Mouse (Mus musculus) kidney, adult 2 months (tissue): ENCODE measurements around the gene Lgr4. TPM values are rescaled to one million over a fixed set of nuclear protein-coding genes. Genes with fewer than 3 reads are reported as not detected.

ENCODE experiments used
- DNase-seq: peaks from one replicate; pipeline ENCODE4 v3.0.0; 2021
- H3K27ac ChIP-seq: fragments of 200-500 bp; 2 replicates; pipeline ENCODE4 v1.5.1; 2012; ENCODE audit warnings: low read depth, low read length, control low read depth, inconsistent platforms; ENCODE audit not compliant: insufficient read depth
- H3K27me3 ChIP-seq: fragments of 200-500 bp; replicated peaks from 2 replicates; pipeline ENCODE4 v1.6.1; 2012; ENCODE audit warnings: mild to moderate bottlenecking, moderate library complexity, low read length, inconsistent platforms; ENCODE audit not compliant: control insufficient read depth, insufficient read depth
- H3K36me3 ChIP-seq: fragments of 200-500 bp; 2 replicates; pipeline ENCODE4 v1.6.1; 2012; ENCODE audit warnings: mild to moderate bottlenecking, moderate library complexity, low read length, inconsistent platforms; ENCODE audit not compliant: control insufficient read depth, insufficient read depth
- H3K4me1 ChIP-seq: fragments of 200-500 bp; 2 replicates; pipeline ENCODE4 v1.6.1; 2011; ENCODE audit warnings: low read length; ENCODE audit not compliant: control insufficient read depth, insufficient read depth
- H3K4me3 ChIP-seq: fragments of 200-500 bp; 2 replicates; pipeline ENCODE4 v1.5.1; 2011; ENCODE audit warnings: mild to moderate bottlenecking, low read depth, low read length, control low read depth; ENCODE audit not compliant: insufficient read depth
- CTCF ChIP-seq: fragments of 200-500 bp; conservative IDR thresholded peaks from 2 replicates; pipeline ENCODE4 v1.5.1; 2011; ENCODE audit warnings: low read depth, mild to moderate bottlenecking, control low read depth, low read length, moderate library complexity, mixed read lengths; ENCODE audit not compliant: insufficient read depth, insufficient read length
- POLR2A ChIP-seq: fragments of 200-500 bp; IDR thresholded peaks from one replicate; pipeline ENCODE4 v1.6.1; 2011; ENCODE audit warnings: low read depth, low read length, control low read depth
- WGBS: fragments of 180-500 bp; shearing (Covaris S2); methylation state at CpG from one replicate; pipeline ENCODE4 v1.1.7; 2018; 5-methylcytosine and 5-hydroxymethylcytosine counted together
- polyA plus RNA-seq: library from polyadenylated mRNA; depleted of rRNA; stranded (reverse); fragments of >200 nt; gene quantifications from 2 replicates; pipeline ENCODE4 v1.2.3, GENCODE M21; 2012

Gene Lgr4
- polyA plus RNA-seq, 1 experiment: 106 TPM

DNA sequence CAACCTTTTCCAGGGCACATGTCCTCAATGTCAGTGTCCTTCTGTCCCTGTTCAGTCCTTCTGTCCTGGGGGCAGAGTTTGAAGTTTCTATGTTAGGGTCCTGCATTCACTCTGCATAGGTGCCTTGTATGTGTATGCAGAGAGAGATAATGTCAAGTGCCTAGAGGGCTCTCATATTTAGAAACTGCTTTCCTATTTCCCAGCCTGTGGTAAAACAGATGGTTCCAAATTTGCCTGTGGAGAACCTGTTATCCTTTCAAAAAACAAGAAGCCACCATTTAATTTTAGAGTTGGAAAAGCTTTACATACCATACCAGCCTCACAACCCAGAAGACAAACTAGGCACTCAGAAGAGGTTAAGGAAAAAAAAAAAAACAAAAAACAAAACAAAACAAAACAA, 32.1 kb downstream of the Lgr4 start:
- H3K27ac ChIP-seq: no peak overlapping the region
- H3K4me1 ChIP-seq: peaks cover 31% of the 10 kb centered on the region
- TF ChIP-seq POLR2A (no peak), CTCF (no peak)
- no peaks in the 10 kb centered on the region for H3K27me3 ChIP-seq
- DNase-seq: no peak
- no peak overlapping the region for H3K4me3 ChIP-seq
- no peaks in the 10 kb centered on the region; the same call in 1 of the 2 replicates for H3K36me3 ChIP-seq

DNA sequence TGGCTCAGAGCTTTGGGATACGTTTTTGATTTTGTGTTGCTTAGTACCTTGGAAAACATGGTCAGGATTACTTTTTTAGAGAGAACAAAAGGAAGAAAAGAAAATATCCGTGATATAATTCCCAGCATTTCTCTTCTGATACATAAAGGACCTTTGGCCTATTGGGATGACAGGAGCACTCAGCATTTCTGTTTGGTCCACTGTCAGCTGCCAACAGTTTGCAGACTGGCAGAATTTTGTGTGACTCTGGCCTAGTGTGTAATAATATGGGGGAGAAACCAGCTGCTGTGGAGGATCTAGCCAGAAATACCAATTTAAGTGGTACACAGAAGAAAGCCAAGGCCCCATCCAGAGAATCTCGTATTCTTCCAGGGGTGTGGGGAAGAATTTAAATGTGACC, 32.9 kb downstream of the Lgr4 start:
- Histone ChIP-seq H3K27ac (no peak overlapping the region), H3K4me3 (no peak overlapping the region), H3K4me1 (peaks cover 39% of the 10 kb centered on the region), H3K36me3 (no peaks in the 10 kb centered on the region; the same call in 1 of the 2 replicates), H3K27me3 (no peaks in the 10 kb centered on the region)
- no peak for DNase-seq
- WGBS: 64% methylated on average over 3 of the region's 3 CpGs
- no peak for TF ChIP-seq CTCF

DNA sequence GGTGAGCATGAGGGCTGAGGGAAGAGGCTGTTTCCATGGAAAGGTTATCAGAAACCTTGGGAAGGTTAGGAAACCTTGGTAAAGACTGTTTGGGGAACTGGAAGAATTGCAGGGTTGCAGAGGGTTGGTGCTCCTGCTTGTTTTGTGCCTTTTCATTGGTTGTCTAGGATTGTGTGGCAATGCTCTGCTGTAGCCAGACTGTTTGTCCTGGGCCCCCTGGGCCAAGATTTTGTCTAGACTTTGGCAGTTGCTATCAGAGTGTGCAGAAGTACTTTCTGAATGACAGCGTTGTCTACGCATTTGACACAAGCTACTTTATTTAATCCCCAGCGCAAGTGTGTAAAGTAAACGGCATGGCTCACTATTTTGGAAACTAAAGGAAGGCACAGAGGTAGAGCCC, 33.6 kb downstream of the Lgr4 start:
- 77% methylated on average over 4 of the region's 4 CpGs for WGBS

DNA sequence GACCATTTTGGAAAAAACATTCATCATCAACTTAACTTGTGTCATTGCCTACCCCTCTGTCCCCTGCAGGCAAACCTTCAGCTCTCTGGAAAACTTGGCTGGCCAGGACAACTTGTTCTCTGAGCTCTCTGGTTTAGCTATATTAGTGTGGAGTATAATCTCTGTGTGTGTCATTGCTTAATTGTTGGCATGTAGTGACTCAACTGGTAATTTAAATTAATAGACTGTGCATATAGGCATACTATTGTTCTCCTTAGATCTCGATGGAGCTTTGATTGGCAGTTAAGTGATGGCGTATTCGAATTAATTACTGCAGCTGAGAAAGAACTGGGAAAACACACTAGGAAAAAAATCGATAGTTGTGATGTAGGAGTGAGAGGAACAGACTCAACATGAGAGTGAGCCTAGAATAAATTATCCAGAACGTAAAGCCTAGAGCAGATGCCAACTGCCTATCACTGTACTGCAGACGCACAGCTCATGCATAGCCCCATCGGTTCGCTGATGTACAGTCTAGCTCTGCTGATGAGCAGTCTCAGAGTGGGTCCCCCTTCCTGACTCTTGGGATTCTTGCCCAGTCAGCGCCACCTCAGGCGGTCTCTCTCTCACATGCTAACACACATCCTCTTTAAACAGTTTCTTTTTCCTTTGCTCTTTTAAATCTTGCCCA, 35.7 kb downstream of the Lgr4 start:
- H3K27ac ChIP-seq: no peak overlapping the region
- no peaks in the 10 kb centered on the region; the same call in 1 of the 2 replicates for H3K36me3 ChIP-seq
- no peak overlapping the region for H3K4me3 ChIP-seq
- H3K27me3 ChIP-seq: no peaks in the 10 kb centered on the region
- H3K4me1 ChIP-seq: peaks cover 50% of the 10 kb centered on the region
- no peak for DNase-seq
- no peak for TF ChIP-seq CTCF
- no peak for TF ChIP-seq POLR2A
- WGBS: 64% methylated on average over 10 of the region's 10 CpGs

More for the DNA sequence above, 33.6 kb downstream of the Lgr4 start:
- H3K4me3 ChIP-seq: no peak overlapping the region
- peaks cover 42% of the 10 kb centered on the region for H3K4me1 ChIP-seq
- no peaks in the 10 kb centered on the region for H3K27me3 ChIP-seq
- H3K27ac ChIP-seq: no peak overlapping the region
- H3K36me3 ChIP-seq: no peaks in the 10 kb centered on the region; the same call in 1 of the 2 replicates
- TF ChIP-seq CTCF (no peak), POLR2A (no peak)
- DNase-seq: no peak

DNA sequence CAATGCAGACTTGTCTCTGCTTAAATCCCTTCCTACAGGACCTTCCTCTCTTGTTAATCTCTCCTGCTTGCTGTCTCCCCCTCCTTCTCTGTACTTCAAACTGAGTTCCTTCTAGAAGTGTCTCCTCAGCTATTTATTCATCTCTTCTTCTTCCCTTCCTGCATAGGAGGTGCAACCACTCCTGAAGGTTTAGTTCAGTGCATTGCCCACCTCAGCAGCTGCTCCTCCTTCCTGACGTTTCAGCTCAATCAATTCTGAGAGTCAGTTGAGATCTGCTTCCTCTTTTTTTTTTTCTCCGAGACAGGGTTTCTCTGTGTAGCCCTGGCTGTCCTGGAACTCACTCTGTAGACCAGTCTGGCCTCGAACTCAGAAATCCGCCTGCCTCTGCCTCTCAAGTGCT, 36.4 kb downstream of the Lgr4 start:
- H3K27me3 ChIP-seq: no peaks in the 10 kb centered on the region
- WGBS: 68% methylated on average over 4 of the region's 4 CpGs
- no peak overlapping the region for H3K4me3 ChIP-seq
- H3K36me3 ChIP-seq: no peaks in the 10 kb centered on the region; the same call in 1 of the 2 replicates
- TF ChIP-seq CTCF: no peak
- TF ChIP-seq POLR2A: no peak
- no peak for DNase-seq
- peaks cover 50% of the 10 kb centered on the region for H3K4me1 ChIP-seq
- no peak overlapping the region for H3K27ac ChIP-seq

DNA sequence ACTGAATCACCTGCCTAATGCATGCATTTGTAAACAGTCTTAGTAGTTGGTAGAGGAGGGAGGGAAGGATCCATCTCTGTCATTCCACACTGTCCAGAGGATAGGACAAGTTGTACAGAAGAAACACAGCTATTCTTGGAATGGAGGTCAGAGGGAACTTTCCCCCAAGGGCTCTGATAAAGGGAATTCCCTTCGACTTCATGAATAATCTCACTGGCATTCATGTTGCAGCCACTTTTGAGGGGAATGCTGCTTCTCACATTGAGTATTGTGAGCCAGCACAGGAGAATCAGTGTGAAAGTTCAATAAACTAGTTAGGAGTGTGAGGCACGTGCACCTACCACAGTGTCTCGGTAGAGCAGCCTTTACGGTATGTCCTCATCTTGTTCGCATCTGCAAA, 37.6 kb downstream of the Lgr4 start:
- Histone ChIP-seq H3K27ac (no peak overlapping the region), H3K4me1 (peaks cover 57% of the 10 kb centered on the region), H3K4me3 (no peak overlapping the region), H3K36me3 (no peaks in the 10 kb centered on the region; the same call in 1 of the 2 replicates), H3K27me3 (no peaks in the 10 kb centered on the region)
- no peak for DNase-seq
- WGBS: 49% methylated on average over 5 of the region's 5 CpGs
- TF ChIP-seq CTCF: no peak
- no peak for TF ChIP-seq POLR2A

DNA sequence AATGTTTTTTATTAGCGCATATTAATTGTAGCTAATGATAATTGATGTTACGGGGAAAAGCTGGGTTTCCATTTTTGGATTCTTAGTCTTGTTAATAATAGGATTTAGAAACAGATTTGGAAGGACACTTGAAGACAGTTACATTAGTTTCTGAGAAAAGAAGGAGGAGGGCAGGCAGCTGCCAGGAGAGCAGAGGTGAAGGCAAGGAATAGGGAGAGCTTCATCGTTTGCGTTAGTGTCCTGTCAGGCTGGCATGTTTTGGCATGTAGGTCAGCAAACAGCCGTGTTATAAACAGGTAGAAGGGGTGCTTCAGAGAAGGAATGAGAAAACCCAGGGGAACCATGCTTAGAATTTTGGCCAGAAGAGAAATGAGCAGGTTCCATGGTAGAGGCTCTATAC, 38.5 kb downstream of the Lgr4 start:
- no peak for TF ChIP-seq POLR2A
- H3K4me3 ChIP-seq: no peak overlapping the region
- 71% methylated on average over 5 of the region's 5 CpGs for WGBS
- no peaks in the 10 kb centered on the region; the same call in 1 of the 2 replicates for H3K36me3 ChIP-seq
- H3K4me1 ChIP-seq: peaks cover 55% of the 10 kb centered on the region
- no peak overlapping the region for H3K27ac ChIP-seq
- no peaks in the 10 kb centered on the region for H3K27me3 ChIP-seq
- DNase-seq: no peak
